Mouse (Mus musculus) ES-Bruce4 (cell line): ENCODE measurements around the gene Bmper.

Source experiments
- CTCF ChIP-seq: IDR thresholded peaks from one replicate; pipeline ENCODE4 v1.8.1; 2011; ENCODE audit warnings: low read depth, low read length
- EP300 ChIP-seq: IDR thresholded peaks from 2 replicates; pipeline ENCODE4 v1.6.1; 2011; ENCODE audit warnings: low read depth, low read length; ENCODE audit not compliant: insufficient read depth
- POLR2A ChIP-seq: IDR thresholded peaks from one replicate; pipeline ENCODE4 v1.8.1; 2011; ENCODE audit warnings: low read length; ENCODE audit not compliant: insufficient read depth

- TF ChIP-seq CTCF (no peak), POLR2A (no peak), EP300 (no peak)
Measured at GRCm38 (mm10) chr9:23293574-23293973, 70.7 kb downstream of the Bmper start.
